In genomic region chr7:80033771-80034170, GRCm38 (mm10) we compare ENCODE assay signal across 22 mouse cellular contexts. TPM values are rescaled to one million over a fixed set of nuclear protein-coding genes. Genes with fewer than 3 reads are reported as not detected.
DNase-seq lines count a peak whose midpoint lies in the region; ATAC-seq and TF ChIP-seq lines count a peak whose summit lies in the region.
"Had no signal": no experiment of that assay in that cellular context is flagged by ENCODE, and none has a peak within 500 bp of the region (broad histone marks: within the 10 kb centered on the region; RNA-seq: fewer than 3 reads in every experiment).

No protein-coding gene starts in this region.

- no peak for TF ChIP-seq POLR2A in CH12.LX (IDR thresholded peaks at IDR 0.05; ENCODE audit: low read depth, low read length)

- no peak for TF ChIP-seq EP300 in CH12.LX (IDR thresholded peaks at IDR 0.05; ENCODE audit: low read length)

- H3K9ac ChIP-seq in CH12.LX (ENCODE audit: insufficient read depth, low read depth), result 0 out of 2 replicates have a peak overlapping the region, but pooled peaks have one; percentile 73
- no peak overlapping the region for H3K9ac ChIP-seq in liver, embryonic 12.5 days
- H3K9ac ChIP-seq: hindbrain, embryonic 15.5 days had no signal

- no peaks in the 10 kb centered on the region for H3K27me3 ChIP-seq in CH12.LX (replicated peaks)
- no peaks in the 10 kb centered on the region for H3K27me3 ChIP-seq in liver, embryonic 12.5 days (replicated peaks)
- H3K27me3 ChIP-seq: hindbrain, embryonic 15.5 days had no signal

- TF ChIP-seq RAD21 in CH12.LX (IDR thresholded peaks at IDR 0.05; ENCODE audit: low read depth, low read length), result no peak

- TF ChIP-seq CTCF in gastrocnemius, adult 2 months (IDR thresholded peaks at IDR 0.05), result no peak
- no peak for TF ChIP-seq CTCF in CH12.LX (conservative IDR thresholded peaks at IDR 0.05 in 1 of 2, IDR thresholded peaks at IDR 0.05 in 1 of 2; ENCODE audit: low read depth in 2 of 2, low read length in 2 of 2)

- in situ Hi-C loops in CH12.LX (cut with MboI; ENCODE audit: low pct_ligation_motif_present, low pct_unique_long_range_greater_than_20kb, low sequenced_read_pairs), result no loop called here

- no peak for ATAC-seq in liver, embryonic 12.5 days
- ATAC-seq: forebrain, embryonic 16.5 days; midbrain, embryonic 16.5 days had no signal

- H3K36me3 ChIP-seq in CH12.LX (replicated peaks in 1 of 2; ENCODE audit: control insufficient read depth in 1 of 2, insufficient read depth in 1 of 2, low read length in 1 of 2) (peaks cover 0 to 34% of the 10 kb centered on the region in 2 experiments), macrophage (ENCODE audit: inconsistent target) (no peaks in the 10 kb centered on the region)
- H3K36me3 ChIP-seq in liver, embryonic 12.5 days, result peaks cover 7% of the 10 kb centered on the region; the same call in 1 of the 2 replicates
- H3K36me3 ChIP-seq: hindbrain, embryonic 15.5 days had no signal

- no peaks in the 10 kb centered on the region for H3K9me3 ChIP-seq in CH12.LX (replicated peaks; ENCODE audit: low read length)
- H3K9me3 ChIP-seq in liver, embryonic 12.5 days (replicated peaks), result no peaks in the 10 kb centered on the region
- H3K9me3 ChIP-seq: forebrain, embryonic 10.5 days; G1E; hindbrain, embryonic 15.5 days; limb, embryonic 10.5 days had no signal

- H3K27ac ChIP-seq in gastrocnemius, adult 2 months, result peak overlapping the region; percentile 88
- H3K27ac ChIP-seq in CH12.LX (ENCODE audit: insufficient read depth, low read depth) (no peak overlapping the region), macrophage (peak overlapping the region; percentile 84)
- no peak overlapping the region for H3K27ac ChIP-seq in liver, embryonic 12.5 days
- H3K27ac ChIP-seq: forebrain, embryonic 10.5 days; hindbrain, embryonic 15.5 days; limb, embryonic 10.5 days had no signal

- intact Hi-C loops in gastrocnemius, adult 2 months (cut with DNase I), result no loop called here

- H3K4me1 ChIP-seq in CH12.LX (ENCODE audit: control insufficient read depth in 1 of 2, insufficient read depth in 2 of 2), result peaks cover 27 to 82% of the 10 kb centered on the region in 2 experiments
- peaks cover 88% of the 10 kb centered on the region for H3K4me1 ChIP-seq in liver, embryonic 12.5 days

- H3K4me2 ChIP-seq in CH12.LX (ENCODE audit: insufficient read depth, low read depth, poor library complexity, severe bottlenecking), result peak overlapping the region; percentile 96; the same call in 1 of the 2 replicates
- H3K4me2 ChIP-seq in liver, embryonic 12.5 days, result peak overlapping the region; percentile 56
- H3K4me2 ChIP-seq: hindbrain, embryonic 15.5 days had no signal

- 60% methylated on average over 9 of the region's 9 CpGs for WGBS in liver, embryonic 12.5 days (ENCODE audit: insufficient replicate concordance)
- 85% methylated on average over 9 of the region's 9 CpGs for WGBS in macrophage (ENCODE audit: missing documents)

- DNase-seq in gastrocnemius, adult 2 months, result no peak
- no peak for DNase-seq in gastrocnemius, adult 18-20 months (ENCODE audit: low spot score)
- DNase-seq in CH12.LX (ENCODE audit: extremely low read depth), result no peak
- DNase-seq in thymus, postnatal 25 days, result no peak
- DNase-seq in adrenal gland, adult 18-20 months (ENCODE audit: low spot score in 2 of 2), result no peak
- no peak for DNase-seq in B cell, adult 2 months
- DNase-seq: adrenal gland, postnatal 14 days; cerebellum, adult 9-11 months; gastrocnemius, postnatal 36 days; kidney, adult 9 months; kidney, postnatal 14 days; lung, adult 18-20 months; thymus, adult 18-20 months had no signal

- H3K79me2 ChIP-seq in CH12.LX (replicated peaks; ENCODE audit: control insufficient read depth, extremely low read depth, insufficient read depth, poor library complexity, severe bottlenecking) (peaks cover 57% of the 10 kb centered on the region), macrophage (ENCODE audit: inconsistent target) (peaks cover 100% of the 10 kb centered on the region)

- H3K4me3 ChIP-seq in gastrocnemius, adult 2 months, result peak overlapping the region; percentile 51
- H3K4me3 ChIP-seq in CH12.LX (replicated peaks in 1 of 3; ENCODE audit: low read depth in 2 of 3, low read length in 2 of 3, poor library complexity in 1 of 3) (no peak overlapping the region), macrophage (ENCODE audit: inconsistent target) (no peak overlapping the region)
- H3K4me3 ChIP-seq in liver, embryonic 12.5 days, result 0 out of 2 replicates have a peak overlapping the region, but pooled peaks have one; percentile 25
- H3K4me3 ChIP-seq: forebrain, embryonic 10.5 days; hindbrain, embryonic 15.5 days; limb, embryonic 10.5 days; myocyte had no signal

- dilution Hi-C loops in CH12.LX (cut with MboI; ENCODE audit: extremely low pct_ligation_motif_present, extremely low pct_unique_long_range_greater_than_20kb, low sequenced_read_pairs), result no loop called here

TF ChIP-seq in CH12.LX, 34 proteins besides CTCF, POLR2A, EP300 and RAD21:
- no peak for TF ChIP-seq PAX5 (IDR thresholded peaks at IDR 0.05; ENCODE audit: low read length)

RNA-seq across cellular contexts. Expression of gene Zfp710, which starts 9.2 kb away (rescaled TPM):
- total RNA-seq in gastrocnemius, adult 2 months (2021), result 10 to 100 TPM; 21.5 to 37.5 TPM
- 10 to 100 TPM; 21.1 to 31.3 TPM for total RNA-seq in gastrocnemius, adult 18-20 months (2021)
- total RNA-seq in CH12.LX (2012; rRNA removed) (16.2 and 16.3 TPM in 2 replicates), CH12.LX (2014; rRNA removed) (6.1 and 7.6 TPM in 2 replicates)
- polyA plus RNA-seq in CH12.LX (2012; ENCODE audit: insufficient read length, low read depth) (12.1 and 14.4 TPM in 2 replicates), macrophage (2018) (33.7 to 69.0 TPM (median 50.1 TPM) in 3 replicates)
- polyA plus RNA-seq in liver, embryonic 12.5 days (2016; fragmentation: Nextera tagmentation; extraction: Ambion mirVana), result 7.2 and 8.9 TPM in 2 replicates
- total RNA-seq in macrophage (2018; cell fraction: chromatin; rRNA removed), result 100 to 1,000 TPM in 9 of 26 experiments, 10 to 100 TPM in 17; 10.9 to 127 (median 87.0) TPM
- total RNA-seq in macrophage (2018; cell fraction: cytosol; rRNA removed), result 10 to 100 TPM; 18.9 to 85.9 (median 65.4) TPM
- total RNA-seq in macrophage (2018; cell fraction: nucleus; rRNA removed), result 100 to 1,000 TPM in 9 of 26 experiments, 10 to 100 TPM in 17; 15.7 to 151 (median 83.9) TPM
- total RNA-seq in adrenal gland, adult 18-20 months (2021), result 10 to 100 TPM; 13.8 to 14.3 TPM

Comparison
In these comparisons a context has a peak if more than half of its experiments do, and no peak if none do; other contexts are left out.
1. H3K27ac ChIP-seq: peak in gastrocnemius, adult 2 months (single experiment) and macrophage (single experiment); none in CH12.LX (single experiment) and liver, embryonic 12.5 days (single experiment).
2. H3K4me3 ChIP-seq: peak in gastrocnemius, adult 2 months (single experiment) and liver, embryonic 12.5 days (single experiment); none in CH12.LX (0 of 3) and macrophage (single experiment).